Mouse (Mus musculus): ENCODE results near the gene Elovl6.

DNA sequence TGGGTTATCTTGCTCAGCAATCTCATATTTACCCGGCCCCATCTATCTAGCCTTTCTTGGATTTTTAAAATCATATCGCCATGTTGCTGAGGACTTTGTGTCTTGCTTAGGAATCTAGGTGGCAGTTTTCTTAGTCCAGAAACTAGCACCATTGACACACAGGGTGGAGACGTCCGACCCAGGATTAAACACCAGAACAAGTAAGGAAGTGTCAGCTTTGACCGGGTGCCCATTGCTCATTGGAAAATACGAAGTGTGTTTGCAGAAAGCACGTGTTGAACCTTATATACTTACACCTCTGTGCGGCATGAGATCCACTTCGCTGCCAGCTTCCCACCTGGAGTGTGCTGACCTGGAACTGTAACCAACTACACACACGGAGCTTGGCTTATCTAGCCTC, 57.5 kb downstream of the Elovl6 start:
- TF ChIP-seq NRF1 (IDR thresholded peaks at IDR 0.05; ENCODE audit: insufficient read depth, low read depth, low read length, poor library complexity, severe bottlenecking) (no peak), ELF1 (IDR thresholded peaks at IDR 0.05; ENCODE audit: low read depth, low read length) (no peak), POLR2AphosphoS2 (IDR thresholded peaks at IDR 0.05; ENCODE audit: low read length) (no peak), CTCF (IDR thresholded peaks at IDR 0.05 in 2 of 3, conservative IDR thresholded peaks at IDR 0.05 in 1 of 3; ENCODE audit: control insufficient read depth in 1 of 3, insufficient read depth in 1 of 3, low read depth in 2 of 3, low read length in 3 of 3, poor library complexity in 1 of 3, severe bottlenecking in 1 of 3) (no peak), POLR2A (IDR thresholded peaks at IDR 0.05; ENCODE audit: control insufficient read depth in 1 of 2, insufficient read depth in 1 of 2, low read depth in 1 of 2, low read length in 2 of 2, poor library complexity in 1 of 2) (no peak), ZKSCAN1 (IDR thresholded peaks at IDR 0.05; ENCODE audit: low read depth, low read length) (no peak), HCFC1 (IDR thresholded peaks at IDR 0.05; ENCODE audit: low read depth, low read length) (no peak), E2F4 (IDR thresholded peaks at IDR 0.05; ENCODE audit: borderline replicate concordance, low read depth, low read length) (no peak), ZC3H11A (IDR thresholded peaks at IDR 0.05; ENCODE audit: low read depth, low read length) (no peak), MYC (IDR thresholded peaks at IDR 0.05; ENCODE audit: low read depth, low read length) (no peak), MEF2A (IDR thresholded peaks at IDR 0.05; ENCODE audit: extremely low read depth, insufficient replicate concordance, low read depth, low read length, poor library complexity, severe bottlenecking) (no peak), EP300 (IDR thresholded peaks at IDR 0.05; ENCODE audit: low read depth in 1 of 2, low read length in 2 of 2) (no peak)

All from MEL (cell line).